In the genomic region with DNA sequence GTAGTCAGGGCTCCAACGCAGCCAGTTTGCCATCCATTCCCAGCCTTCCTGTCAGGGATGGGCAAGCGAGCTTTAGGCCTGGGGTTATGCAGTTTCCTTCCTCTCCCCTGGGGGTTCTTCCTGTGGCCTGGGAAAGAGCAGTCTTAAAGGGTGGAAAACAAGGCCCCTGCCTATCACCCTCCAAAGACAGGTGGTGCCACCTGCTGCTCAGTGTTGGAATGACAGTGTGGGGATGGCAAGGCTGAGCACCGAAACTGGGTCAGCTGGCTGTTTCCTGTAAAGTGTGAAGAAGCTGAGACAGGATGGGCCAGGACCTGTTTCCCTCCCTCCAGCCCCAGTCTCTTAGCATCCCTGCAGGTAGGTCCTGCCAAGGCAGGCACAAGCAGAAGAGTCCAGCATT, we compare ENCODE assay signal across 8 mouse cellular contexts. TPM values are rescaled to one million over a fixed set of nuclear protein-coding genes. Genes with fewer than 3 reads are reported as not detected.
DNase-seq lines count a peak whose midpoint lies in the region; ATAC-seq and TF ChIP-seq lines count a peak whose summit lies in the region.

No protein-coding gene starts in this region.

- H3K4me2 ChIP-seq in forebrain, embryonic 15.5 days (replicated peaks) = no peak overlapping the region
- H3K4me2 ChIP-seq in lung, embryonic 15.5 days = no peak overlapping the region

- ATAC-seq in forebrain, embryonic 15.5 days (replicated peaks) = peak; percentile 68
- peak; percentile 57 for ATAC-seq in lung, embryonic 15.5 days (ENCODE audit: borderline replicate concordance, extremely low read depth, low FRiP score, low TSS enrichment)

- H3K9ac ChIP-seq in forebrain, embryonic 15.5 days (replicated peaks) = no peak overlapping the region
- H3K9ac ChIP-seq in lung, embryonic 15.5 days = no peak overlapping the region

- peak; percentile 76 for DNase-seq in ES-CJ7 (ENCODE audit: low read depth, low spot score)
- DNase-seq in c-Kit-positive CD71-positive TER-119-positive erythroid progenitor cells, embryonic 14.5 days (ENCODE audit: low spot score) = peak; percentile 67
- peak; percentile 96 for DNase-seq in heart, postnatal 4 days
- DNase-seq in layer of hippocampus, adult 2 months (ENCODE audit: low spot score in 2 of 2) = peak; percentile 82 to 91
- peak; percentile 45 for DNase-seq in ovary, adult 18-20 months (ENCODE audit: low spot score)
- DNase-seq in thymus, adult 2 months = peak; percentile 92

- peaks cover 78% of the 10 kb centered on the region for H3K36me3 ChIP-seq in forebrain, embryonic 15.5 days
- H3K36me3 ChIP-seq in lung, embryonic 15.5 days = peaks cover 86% of the 10 kb centered on the region
- H3K36me3 ChIP-seq in thymus, adult 2 months (ENCODE audit: control insufficient read depth, insufficient read depth, low read length) = peaks cover 42% of the 10 kb centered on the region

- no peaks in the 10 kb centered on the region for H3K9me3 ChIP-seq in forebrain, embryonic 15.5 days
- H3K9me3 ChIP-seq in lung, embryonic 15.5 days = no peaks in the 10 kb centered on the region

- 29% methylated on average over 3 of the region's 3 CpGs for WGBS in forebrain, embryonic 15.5 days
- 28% methylated on average over 3 of the region's 3 CpGs for WGBS in lung, embryonic 15.5 days
- 30% methylated on average over 3 of the region's 3 CpGs for WGBS in thymus, adult 2 months

- TF ChIP-seq POLR2A in thymus, adult 2 months (IDR thresholded peaks at IDR 0.05; ENCODE audit: control insufficient read depth, extremely low read depth, insufficient read depth, low read length, poor library complexity) = no peak

- H3K4me3 ChIP-seq in forebrain, embryonic 15.5 days = no peak overlapping the region
- H3K4me3 ChIP-seq in layer of hippocampus, adult 2 months = no peak overlapping the region
- H3K4me3 ChIP-seq in lung, embryonic 15.5 days = no peak overlapping the region
- H3K4me3 ChIP-seq in thymus, adult 2 months (ENCODE audit: control insufficient read depth, insufficient read depth, low read length) = no peak overlapping the region

- TF ChIP-seq CTCF in layer of hippocampus, adult 2 months (conservative IDR thresholded peaks at IDR 0.05) = peak; percentile 98
- TF ChIP-seq CTCF in thymus, adult 2 months (IDR thresholded peaks at IDR 0.05; ENCODE audit: borderline replicate concordance, control insufficient read depth, extremely low read depth, insufficient read depth, low read length, poor library complexity) = peak; percentile 97

- no peak overlapping the region for H3K27ac ChIP-seq in forebrain, embryonic 15.5 days (replicated peaks)
- H3K27ac ChIP-seq in layer of hippocampus, adult 2 months = peak overlapping the region; percentile 77
- H3K27ac ChIP-seq in lung, embryonic 15.5 days = no peak overlapping the region
- H3K27ac ChIP-seq in thymus, adult 2 months (ENCODE audit: control insufficient read depth, insufficient read depth, low read length) = no peak overlapping the region

- H3K4me1 ChIP-seq in forebrain, embryonic 15.5 days = no peaks in the 10 kb centered on the region
- no peaks in the 10 kb centered on the region for H3K4me1 ChIP-seq in lung, embryonic 15.5 days
- 0 out of 2 replicates have a peak, but pooled peaks cover 2% of the 10 kb centered on the region for H3K4me1 ChIP-seq in thymus, adult 2 months (replicated peaks; ENCODE audit: control insufficient read depth, insufficient read depth, low read length)

- no peaks in the 10 kb centered on the region for H3K27me3 ChIP-seq in forebrain, embryonic 15.5 days
- H3K27me3 ChIP-seq in lung, embryonic 15.5 days = no peaks in the 10 kb centered on the region
- H3K27me3 ChIP-seq in thymus, adult 2 months (ENCODE audit: control insufficient read depth, insufficient read depth, low read length) = no peaks in the 10 kb centered on the region

RNA-seq across cellular contexts. Expression of a gene that starts 39.8 kb away (rescaled TPM):
- 15.1 and 15.9 TPM in 2 replicates for polyA plus RNA-seq in forebrain, embryonic 15.5 days (2015; fragmentation: Nextera tagmentation; extraction: Ambion mirVana)
- 1 to 10 TPM; 9.5 to 9.9 TPM for total RNA-seq in heart, postnatal 4 days (2021)
- 10 to 100 TPM; 33.1 to 41.0 TPM for total RNA-seq in layer of hippocampus, adult 2 months (2021)
- polyA plus RNA-seq in lung, embryonic 15.5 days (2015; fragmentation: Nextera tagmentation; extraction: Ambion mirVana) = 15.1 and 15.2 TPM in 2 replicates
- 6.7 and 7.1 TPM in 2 replicates for polyA plus RNA-seq in thymus, adult 2 months (2012; rRNA removed)

RNA-seq across cellular contexts. Expression of a gene that starts 39.8 kb away (rescaled TPM):
- polyA plus RNA-seq in forebrain, embryonic 15.5 days (2015; fragmentation: Nextera tagmentation; extraction: Ambion mirVana) = 26.4 and 27.1 TPM in 2 replicates
- 10 to 100 TPM; 80.9 to 84.3 TPM for total RNA-seq in heart, postnatal 4 days (2021)
- 10 to 100 TPM; 55.2 to 55.3 TPM for total RNA-seq in layer of hippocampus, adult 2 months (2021)
- 33.1 and 34.7 TPM in 2 replicates for polyA plus RNA-seq in lung, embryonic 15.5 days (2015; fragmentation: Nextera tagmentation; extraction: Ambion mirVana)
- 47.8 and 51.1 TPM in 2 replicates for polyA plus RNA-seq in thymus, adult 2 months (2012; rRNA removed)

Comparison
In these comparisons a context has a peak if more than half of its experiments do, and no peak if none do; other contexts are left out.
1. DNase-seq: peak in every context shown above with its lines; median percentile 96 in heart, postnatal 4 days; 92 in thymus, adult 2 months; 86 in layer of hippocampus, adult 2 months; 76 in ES-CJ7; 67 in c-Kit-positive CD71-positive TER-119-positive erythroid progenitor cells, embryonic 14.5 days; 45 in ovary, adult 18-20 months.